In genomic region chr15:91685880-91686563, GRCm38 (mm10) we compare ENCODE assay signal across 18 mouse cellular contexts. TPM values are rescaled to one million over a fixed set of nuclear protein-coding genes. Genes with fewer than 3 reads are reported as not detected.
DNase-seq lines count a peak whose midpoint lies in the region; ATAC-seq lines count a peak whose summit lies in the region.
"Had no signal": no experiment of that assay in that cellular context is flagged by ENCODE, and none has a peak within 500 bp of the region (broad histone marks: within the 10 kb centered on the region; RNA-seq: fewer than 3 reads in every experiment).

No protein-coding gene starts in this region.

- ATAC-seq in megakaryocyte progenitor cell, adult 5-6 weeks (replicated peaks; ENCODE audit: poor library complexity) = peak; percentile 70
- ATAC-seq: activated CD4-positive, CD25-positive, alpha-beta regulatory T cell, adult 4 months; forebrain, embryonic 14.5 days; hindbrain, postnatal 0 days; inflammation-experienced regulatory T-cells, adult 6 months; intestine, embryonic 16.5 days had no signal

- peak; percentile 24 for DNase-seq in adrenal gland, adult 8-10 months
- DNase-seq in adrenal gland, postnatal 10 days = no peak
- DNase-seq in lung, postnatal 36 days = peak; percentile 35
- no peak for DNase-seq in lung, postnatal 4 days
- no peak for DNase-seq in right cerebral cortex, postnatal 25 days
- DNase-seq: adrenal gland, postnatal 25 days; cerebellum, adult 18-20 months; cerebellum, adult 9-10 months; cerebellum, postnatal 14 days; gastrocnemius, postnatal 25 days; heart, postnatal 10 days; heart, postnatal 36 days had no signal

RNA-seq across cellular contexts. Expression of gene Lrrk2, which starts 13.0 kb away (rescaled TPM):
- total RNA-seq in adrenal gland, adult 8-10 months (2022) = 10 to 100 TPM; 16.4 to 99.1 (median 40.1) TPM
- 10 to 100 TPM; 19.0 to 19.7 TPM for total RNA-seq in adrenal gland, postnatal 10 days (2021)
- 20.6 and 22.8 TPM in 2 replicates for total RNA-seq in megakaryocyte progenitor cell, adult 5-6 weeks (2015)
- total RNA-seq in megakaryocyte progenitor cell, adult 5-6 weeks (2017) = 13.5 and 24.9 TPM in 2 replicates

Comparison
In these comparisons a context has a peak if more than half of its experiments do, and no peak if none do; other contexts are left out.
1. DNase-seq: peak in adrenal gland, adult 8-10 months (single experiment) and lung, postnatal 36 days (single experiment); none in adrenal gland, postnatal 10 days (single experiment), lung, postnatal 4 days (0 of 2) and right cerebral cortex, postnatal 25 days (single experiment).